Mouse (Mus musculus) kidney, postnatal 36 days (tissue): ENCODE results near the gene Gnai1.
A peak's percentile ranks its signal among the peaks of the same experiment; 100 is the strongest.

Experiments
- DNase-seq, 2 experiments: peaks; one replicate each; pipeline ENCODE4 v3.0.0; 2021 to 2022; ENCODE audit warnings: mixed read lengths in 2 of 2

Gnai1 gene

GRCm38 (mm10) chr5:18282095-18282494, 78.1 kb downstream of the Gnai1 start:
- DNase-seq: no peak

GRCm38 (mm10) chr5:18274352-18274940, 85.7 kb downstream of the Gnai1 start:
- DNase-seq: no peak

- DNase-seq: no peak
Measured at GRCm38 (mm10) chr5:18273291-18274284, 86.6 kb downstream of the Gnai1 start.

GRCm38 (mm10) chr5:18250379-18251017, 109.7 kb downstream of the Gnai1 start:
- DNase-seq: peak; percentile 34 to 57

GRCm38 (mm10) chr5:18249132-18249531, 111.0 kb downstream of the Gnai1 start:
- no peak for DNase-seq

- no peak for DNase-seq
Measured at GRCm38 (mm10) chr5:18229396-18229795, 130.8 kb downstream of the Gnai1 start.

GRCm38 (mm10) chr5:18228866-18229265, 131.3 kb downstream of the Gnai1 start:
- DNase-seq: no peak

GRCm38 (mm10) chr5:18220873-18221272, 139.3 kb downstream of the Gnai1 start:
- peak in 1 of 2 experiments; percentile 18 for DNase-seq

- DNase-seq: no peak
Measured at GRCm38 (mm10) chr5:18218292-18218691, 141.9 kb downstream of the Gnai1 start.

GRCm38 (mm10) chr5:18217856-18218255, 142.3 kb downstream of the Gnai1 start:
- DNase-seq: no peak
